Comparison of ENCODE assay signal across 24 mouse cellular contexts in genomic region chr4:82817833-82818232, GRCm38 (mm10). TPM values are rescaled to one million over a fixed set of nuclear protein-coding genes. Genes with fewer than 3 reads are reported as not detected.
DNase-seq lines count a peak whose midpoint lies in the region; ATAC-seq and TF ChIP-seq lines count a peak whose summit lies in the region.
"Had no signal": no experiment of that assay in that cellular context is flagged by ENCODE, and none has a peak within 500 bp of the region (broad histone marks: within the 10 kb centered on the region; RNA-seq: fewer than 3 reads in every experiment).

No protein-coding gene starts in this region.

- TF ChIP-seq POLR2A in MEL (IDR thresholded peaks at IDR 0.05; ENCODE audit: control insufficient read depth in 1 of 2, insufficient read depth in 1 of 2, low read depth in 1 of 2, low read length in 2 of 2, poor library complexity in 1 of 2), result no peak

- H3K9ac ChIP-seq in MEL (ENCODE audit: control insufficient read depth, low read depth, low read length, poor library complexity, severe bottlenecking), result no peak overlapping the region; the same call in 1 of the 2 replicates
- H3K9ac ChIP-seq: embryonic facial prominence, embryonic 13.5 days; embryonic facial prominence, embryonic 15.5 days; forebrain, embryonic 13.5 days; forebrain, embryonic 15.5 days; forebrain, postnatal 0 days had no signal

- H3K4me3 ChIP-seq in MEL (ENCODE audit: control insufficient read depth in 1 of 2, insufficient read depth in 1 of 2, low read depth in 2 of 2, low read length in 2 of 2), result no peak overlapping the region
- H3K4me3 ChIP-seq: embryonic facial prominence, embryonic 13.5 days; embryonic facial prominence, embryonic 15.5 days; erythroblast, embryonic 14.5 days; forebrain, embryonic 10.5 days; forebrain, embryonic 13.5 days; forebrain, embryonic 15.5 days had no signal

- H3K36me3 ChIP-seq in MEL (ENCODE audit: control insufficient read depth in 1 of 2, insufficient read depth in 2 of 2, low read length in 2 of 2), result peaks cover 0 to 23% of the 10 kb centered on the region in 2 experiments; a peak in 3 of 4 replicates
- H3K36me3 ChIP-seq in splenic B cell, adult 2 months (ENCODE audit: control insufficient read depth, insufficient read depth, low read length, poor library complexity, severe bottlenecking), result no peaks in the 10 kb centered on the region; the same call in 1 of the 2 replicates
- H3K36me3 ChIP-seq: embryonic facial prominence, embryonic 15.5 days; forebrain, embryonic 15.5 days had no signal

- no peak; a peak in 1 of 4 replicates for TF ChIP-seq EP300 in MEL (IDR thresholded peaks at IDR 0.05; ENCODE audit: low read depth in 1 of 2, low read length in 2 of 2)

- no peak for TF ChIP-seq CTCF in MEL (IDR thresholded peaks at IDR 0.05 in 2 of 3, conservative IDR thresholded peaks at IDR 0.05 in 1 of 3; ENCODE audit: control insufficient read depth in 1 of 3, insufficient read depth in 1 of 3, low read depth in 2 of 3, low read length in 3 of 3, poor library complexity in 1 of 3, severe bottlenecking in 1 of 3)

- DNase-seq in MEL (ENCODE audit: low read depth, low spot score), result peak; percentile 82
- DNase-seq in splenic B cell, adult 2 months (ENCODE audit: low read depth, low spot score), result peak; percentile 2
- no peak for DNase-seq in gastrocnemius, postnatal 10 days
- no peak for DNase-seq in layer of hippocampus, postnatal 25 days (ENCODE audit: extremely low spot score in 1 of 2, low spot score in 1 of 2)
- no peak for DNase-seq in urinary bladder, adult 2 months (ENCODE audit: low spot score)
- DNase-seq: adrenal gland, adult 8-10 months; adrenal gland, postnatal 14 days; adrenal gland, postnatal 36 days; cerebellum, adult 11-12 months; cerebellum, adult 2 months; cerebellum, adult 9-10 months; cerebellum, postnatal 10 days; cerebellum, postnatal 25 days; embryo, embryonic 11 days; forebrain, postnatal 0 days had no signal

- peak overlapping the region; percentile 63 for H3K27ac ChIP-seq in MEL (ENCODE audit: control insufficient read depth, low read depth, low read length)
- H3K27ac ChIP-seq: embryonic facial prominence, embryonic 13.5 days; embryonic facial prominence, embryonic 15.5 days; forebrain, embryonic 10.5 days; forebrain, embryonic 13.5 days; forebrain, embryonic 15.5 days had no signal

- peaks cover 7 to 14% of the 10 kb centered on the region in 2 experiments for H3K4me1 ChIP-seq in MEL (ENCODE audit: control insufficient read depth in 1 of 2, insufficient read depth in 2 of 2, low read length in 2 of 2)
- H3K4me1 ChIP-seq: embryonic facial prominence, embryonic 13.5 days; embryonic facial prominence, embryonic 15.5 days; forebrain, embryonic 10.5 days; forebrain, embryonic 15.5 days had no signal

- H3K9me3 ChIP-seq in MEL (replicated peaks; ENCODE audit: insufficient read depth, low read length), result no peaks in the 10 kb centered on the region
- H3K9me3 ChIP-seq: embryonic facial prominence, embryonic 13.5 days; embryonic facial prominence, embryonic 15.5 days; forebrain, embryonic 10.5 days; forebrain, embryonic 13.5 days; forebrain, embryonic 15.5 days had no signal

- 0 out of 2 replicates have a peak, but pooled peaks have one; percentile 15 for ATAC-seq in common myeloid progenitor, adult 5-6 weeks (replicated peaks; ENCODE audit: low read depth, poor library complexity, severe bottlenecking)
- ATAC-seq: activated CD4-positive, CD25-positive, alpha-beta regulatory T cell, adult 4 months; forebrain, embryonic 13.5 days; forebrain, embryonic 15.5 days; forebrain, postnatal 0 days; Patski had no signal

- H3K79me2 ChIP-seq in MEL (ENCODE audit: control insufficient read depth, insufficient read depth, low read length, poor library complexity), result no peaks in the 10 kb centered on the region

- TF ChIP-seq RAD21 in MEL (IDR thresholded peaks at IDR 0.05; ENCODE audit: low read depth, low read length), result no peak

- no peaks in the 10 kb centered on the region for H3K27me3 ChIP-seq in MEL (ENCODE audit: control insufficient read depth in 1 of 2, insufficient read depth in 2 of 2, low read length in 2 of 2)
- no peaks in the 10 kb centered on the region for H3K27me3 ChIP-seq in splenic B cell, adult 2 months (ENCODE audit: control insufficient read depth, insufficient read depth, low read length, poor library complexity, severe bottlenecking)
- H3K27me3 ChIP-seq: embryonic facial prominence, embryonic 13.5 days; embryonic facial prominence, embryonic 15.5 days; forebrain, embryonic 13.5 days; forebrain, embryonic 15.5 days; Patski had no signal

TF ChIP-seq in MEL, 35 proteins besides CTCF, POLR2A, EP300 and RAD21:
- TF ChIP-seq TBP (IDR thresholded peaks at IDR 0.05; ENCODE audit: low read depth, low read length) (0 out of 2 replicates have a peak, but pooled peaks have one; percentile 21), MAZ (IDR thresholded peaks at IDR 0.05; ENCODE audit: low read depth, low read length) (no peak), E2F4 (IDR thresholded peaks at IDR 0.05; ENCODE audit: borderline replicate concordance, low read depth, low read length) (no peak), NELFE (IDR thresholded peaks at IDR 0.05; ENCODE audit: low read depth, low read length) (no peak; the same call in 1 of the 2 replicates), ELF1 (IDR thresholded peaks at IDR 0.05; ENCODE audit: low read depth, low read length) (peak; percentile 62; the same call in 1 of the 2 replicates), GATA1 (IDR thresholded peaks at IDR 0.05; ENCODE audit: low read depth, low read length) (peak; percentile 39; the same call in 1 of the 2 replicates), ZMIZ1 (IDR thresholded peaks at IDR 0.05; ENCODE audit: low read depth, low read length) (no peak), TCF12 (IDR thresholded peaks at IDR 0.05; ENCODE audit: low read depth, low read length) (no peak), SIN3A (IDR thresholded peaks at IDR 0.05; ENCODE audit: low read length) (no peak), ETS1 (IDR thresholded peaks at IDR 0.05; ENCODE audit: low read depth, low read length) (no peak), USF2 (IDR thresholded peaks at IDR 0.05; ENCODE audit: borderline replicate concordance in 1 of 2, insufficient read depth in 1 of 2, low read depth in 1 of 2, low read length in 2 of 2) (no peak), HCFC1 (IDR thresholded peaks at IDR 0.05; ENCODE audit: low read depth, low read length) (peak; percentile 48), CHD1 (IDR thresholded peaks at IDR 0.05; ENCODE audit: low read depth, low read length) (no peak), CHD2 (IDR thresholded peaks at IDR 0.05; ENCODE audit: low read length) (no peak)

RNA-seq across cellular contexts. Expression of gene Zdhhc21, which starts 41.9 kb away (rescaled TPM):
- 6.3 and 6.5 TPM in 2 replicates for total RNA-seq in MEL (2012; rRNA removed)
- polyA plus RNA-seq in MEL (2012; ENCODE audit: insufficient read depth in 1 of 2, insufficient read length in 2 of 2, low read depth in 1 of 2, low replicate concordance in 2 of 2, missing spikeins in 1 of 2), result 1 to 10 TPM in 1 of 2 experiments, not detected in 1; 7.8 TPM
- total RNA-seq in common myeloid progenitor, adult 5-6 weeks (2017), result 16.4 and 21.8 TPM in 2 replicates
- 10 to 100 TPM; 11.3 to 12.4 TPM for total RNA-seq in gastrocnemius, postnatal 10 days (2021)
- total RNA-seq in layer of hippocampus, postnatal 25 days (2021), result 10 to 100 TPM; 40.4 to 41.0 TPM
- 7.1 and 8.6 TPM in 2 replicates for polyA plus RNA-seq in urinary bladder, adult 2 months (2012; rRNA removed)
- polyA plus RNA-seq: erythroblast, embryonic 14.5 days had no signal

Comparison
In these comparisons a context has a peak if more than half of its experiments do, and no peak if none do; other contexts are left out.
1. DNase-seq: peak in MEL (single experiment) and splenic B cell, adult 2 months (single experiment); none in gastrocnemius, postnatal 10 days (single experiment), layer of hippocampus, postnatal 25 days (0 of 2) and urinary bladder, adult 2 months (single experiment).